Mouse (Mus musculus) embryonic facial prominence, embryonic 11.5 days (tissue): ENCODE measurements at regions not wholly inside any gene's neighbourhood (a gene's known extent, or its start where the extent isn't known, plus 50 kb on each side); places are given as distances from the start of the nearest gene placed in this dataset.

Source experiments
- ATAC-seq: fragments of 200-750 bp; cut with Nextera tagmentation; replicated peaks from 2 replicates; pipeline ENCODE4 v1.8.0; 2017; ENCODE audit warnings: low read depth; ENCODE audit not compliant: insufficient number of reproducible peaks, low FRiP score, low TSS enrichment
- DNase-seq: peaks from one replicate; pipeline ENCODE4 v3.0.0-alpha.2; 2015; ENCODE audit warnings: low spot score
- H3K27ac ChIP-seq: fragments of 300-500 bp; sonication (generic); replicated peaks from 2 replicates; pipeline ENCODE4 v1.5.1; 2014; ENCODE audit warnings: mild to moderate bottlenecking, low read depth, low read length, control low read depth
- H3K27me3 ChIP-seq: fragments of 300-500 bp; sonication (generic); 2 replicates; pipeline ENCODE4 v1.6.1; 2014; ENCODE audit warnings: mild to moderate bottlenecking, low read length, moderate library complexity, mixed read lengths; ENCODE audit not compliant: control insufficient read depth, insufficient read depth
- H3K36me3 ChIP-seq: fragments of 300-500 bp; sonication (generic); replicated peaks from 2 replicates; pipeline ENCODE4 v1.6.1; 2014; ENCODE audit warnings: low read depth, mild to moderate bottlenecking, low read length, moderate library complexity, mixed read lengths; ENCODE audit not compliant: control insufficient read depth, insufficient read depth
- H3K4me1 ChIP-seq: fragments of 300-500 bp; sonication (generic); 2 replicates; pipeline ENCODE4 v1.6.1; 2014; ENCODE audit warnings: low read length, mixed read lengths; ENCODE audit not compliant: control insufficient read depth, insufficient read depth
- H3K4me2 ChIP-seq: fragments of 300-500 bp; sonication (generic); 2 replicates; pipeline ENCODE4 v1.6.1; 2014; ENCODE audit warnings: low read depth, mild to moderate bottlenecking, control low read depth, low read length, moderate library complexity
- H3K4me3 ChIP-seq: fragments of 300-500 bp; sonication (generic); 2 replicates; pipeline ENCODE4 v1.5.1; 2014; ENCODE audit warnings: low read depth, low read length, control low read depth
- H3K9ac ChIP-seq: fragments of 300-500 bp; sonication (generic); replicated peaks from 2 replicates; pipeline ENCODE4 v1.6.1; 2014; ENCODE audit warnings: mild to moderate bottlenecking, control low read depth, low read length
- H3K9me3 ChIP-seq: fragments of 300-500 bp; sonication (generic); replicated peaks from 2 replicates; pipeline ENCODE4 v1.6.1; 2016; ENCODE audit warnings: mild to moderate bottlenecking, low read length, inconsistent platforms, mixed read lengths; ENCODE audit not compliant: control insufficient read depth
- WGBS: fragments of 180-500 bp; shearing (Covaris S2); extraction: QIAGEN DNeasy Blood & Tissue Kit; methylation state at CpG from one replicate; pipeline ENCODE4 v1.1.7; 2014; 5-methylcytosine and 5-hydroxymethylcytosine counted together

GRCm38 (mm10) chr2:78184950-78185349 is 238.8 kb upstream of the Cwc22 start:
- H3K9me3 ChIP-seq = no peaks in the 10 kb centered on the region
- H3K36me3 ChIP-seq = no peaks in the 10 kb centered on the region
- H3K4me3 ChIP-seq = no peak overlapping the region
- no peaks in the 10 kb centered on the region for H3K4me1 ChIP-seq
- ATAC-seq = no peak
- no peak for DNase-seq
- H3K27me3 ChIP-seq = no peaks in the 10 kb centered on the region
- no peak overlapping the region for H3K27ac ChIP-seq
- WGBS = 82% methylated on average over 1 of the region's 1 CpGs
- no peak overlapping the region for H3K9ac ChIP-seq
- no peak overlapping the region for H3K4me2 ChIP-seq

- Histone ChIP-seq H3K36me3 (no peaks in the 10 kb centered on the region), H3K9ac (no peak overlapping the region), H3K27me3 (no peaks in the 10 kb centered on the region), H3K27ac (no peak overlapping the region), H3K4me3 (no peak overlapping the region), H3K4me2 (no peak overlapping the region), H3K4me1 (no peaks in the 10 kb centered on the region), H3K9me3 (no peaks in the 10 kb centered on the region)
- DNase-seq (no peak), ATAC-seq (no peak)
- 80% methylated on average over 4 of the region's 4 CpGs for WGBS
Measured at GRCm38 (mm10) chr2:78173784-78174183, 227.6 kb upstream of the Cwc22 start.

GRCm38 (mm10) chr2:78172819-78173218 is 226.6 kb upstream of the Cwc22 start:
- Histone ChIP-seq H3K36me3 (no peaks in the 10 kb centered on the region), H3K27me3 (no peaks in the 10 kb centered on the region), H3K4me1 (no peaks in the 10 kb centered on the region), H3K9ac (no peak overlapping the region), H3K4me2 (no peak overlapping the region), H3K4me3 (no peak overlapping the region), H3K9me3 (no peaks in the 10 kb centered on the region), H3K27ac (no peak overlapping the region)
- DNase-seq (no peak), ATAC-seq (no peak)
- WGBS = 74% methylated on average over 4 of the region's 4 CpGs

- Histone ChIP-seq H3K27ac (no peak overlapping the region), H3K9ac (no peak overlapping the region), H3K27me3 (no peaks in the 10 kb centered on the region), H3K36me3 (no peaks in the 10 kb centered on the region), H3K4me2 (no peak overlapping the region), H3K9me3 (no peaks in the 10 kb centered on the region), H3K4me3 (no peak overlapping the region), H3K4me1 (no peaks in the 10 kb centered on the region)
- DNase-seq = no peak
- ATAC-seq = no peak
- 87% methylated on average over 6 of the region's 6 CpGs for WGBS
Measured at GRCm38 (mm10) chr2:78170162-78170747, 224.1 kb upstream of the Cwc22 start.

GRCm38 (mm10) chr2:78165429-78165828 is 219.3 kb upstream of the Cwc22 start:
- H3K9me3 ChIP-seq = no peaks in the 10 kb centered on the region
- H3K36me3 ChIP-seq = no peaks in the 10 kb centered on the region
- 72% methylated on average over 13 of the region's 13 CpGs for WGBS
- H3K27ac ChIP-seq = no peak overlapping the region
- H3K27me3 ChIP-seq = no peaks in the 10 kb centered on the region
- ATAC-seq (no peak), DNase-seq (no peak)
- H3K4me3 ChIP-seq = no peak overlapping the region
- no peak overlapping the region for H3K4me2 ChIP-seq
- no peak overlapping the region for H3K9ac ChIP-seq
- no peaks in the 10 kb centered on the region for H3K4me1 ChIP-seq

- no peaks in the 10 kb centered on the region for H3K27me3 ChIP-seq
- H3K4me2 ChIP-seq = no peak overlapping the region
- 67% methylated on average over 3 of the region's 3 CpGs for WGBS
- H3K4me3 ChIP-seq = no peak overlapping the region
- DNase-seq (peak; percentile 35), ATAC-seq (no peak)
- H3K27ac ChIP-seq = no peak overlapping the region
- H3K36me3 ChIP-seq = no peaks in the 10 kb centered on the region
- no peaks in the 10 kb centered on the region for H3K4me1 ChIP-seq
- no peak overlapping the region for H3K9ac ChIP-seq
- H3K9me3 ChIP-seq = no peaks in the 10 kb centered on the region
Measured at GRCm38 (mm10) chr2:78159877-78160485, 213.8 kb upstream of the Cwc22 start.

GRCm38 (mm10) chr2:78110335-78110734 is 164.2 kb upstream of the Cwc22 start:
- H3K9ac ChIP-seq = no peak overlapping the region
- no peak for DNase-seq
- no peaks in the 10 kb centered on the region for H3K36me3 ChIP-seq
- no peak overlapping the region for H3K27ac ChIP-seq
- no peaks in the 10 kb centered on the region for H3K4me1 ChIP-seq
- no peak overlapping the region for H3K4me2 ChIP-seq
- no peaks in the 10 kb centered on the region for H3K27me3 ChIP-seq
- H3K9me3 ChIP-seq = no peaks in the 10 kb centered on the region
- ATAC-seq = no peak
- 81% methylated on average over 3 of the region's 3 CpGs for WGBS
- H3K4me3 ChIP-seq = no peak overlapping the region

- Histone ChIP-seq H3K4me1 (no peaks in the 10 kb centered on the region), H3K4me2 (no peak overlapping the region), H3K9me3 (no peaks in the 10 kb centered on the region), H3K27me3 (no peaks in the 10 kb centered on the region), H3K9ac (no peak overlapping the region), H3K27ac (no peak overlapping the region), H3K4me3 (no peak overlapping the region), H3K36me3 (no peaks in the 10 kb centered on the region)
- 86% methylated on average over 2 of the region's 2 CpGs for WGBS
- DNase-seq (no peak), ATAC-seq (no peak)
Measured at GRCm38 (mm10) chr2:78095536-78095935, 149.4 kb upstream of the Cwc22 start.
